Mouse (Mus musculus): Measurements from ENCODE around the gene Ctdsp1. TPM values are rescaled to one million over a fixed set of nuclear protein-coding genes. Genes with fewer than 3 reads are reported as not detected.

Ctdsp1 gene
- total RNA-seq, 2 experiments from 2014 or later = 22.8 to 30.7 TPM

GRCm38 (mm10) chr1:74435563-74435962 lies 44.3 kb downstream of the Ctdsp1 start:
- no peak for ATAC-seq (replicated peaks; ENCODE audit: low FRiP score, poor library complexity, severe bottlenecking)

GRCm38 (mm10) chr1:74437702-74438427 lies 46.6 kb downstream of the Ctdsp1 start:
- no peak for ATAC-seq (replicated peaks; ENCODE audit: low FRiP score, poor library complexity, severe bottlenecking)

- ATAC-seq (replicated peaks; ENCODE audit: low FRiP score, poor library complexity, severe bottlenecking) = no peak
Measured at GRCm38 (mm10) chr1:74439166-74439876, 48.0 kb downstream of the Ctdsp1 start.

- no peak for ATAC-seq (replicated peaks; ENCODE audit: low FRiP score, poor library complexity, severe bottlenecking)
Measured at GRCm38 (mm10) chr1:74444538-74444937, 53.2 kb downstream of the Ctdsp1 start.

Other genes with a start within 250 kb of the Ctdsp1 start
- gene Cxcr2, start 237.5 kb upstream of the Ctdsp1 start, total RNA-seq (2015; ENCODE audit: low replicate concordance) = 19.2 and 25.7 TPM in 2 replicates
- 23.0 and 24.7 TPM in 2 replicates for gene Cxcr2, start 237.5 kb upstream of the Ctdsp1 start, total RNA-seq (2017; ENCODE audit: low replicate concordance)
- gene Cxcr1, start 196.9 kb upstream of the Ctdsp1 start, total RNA-seq (2015; ENCODE audit: low replicate concordance) = not detected in 2 replicates
- not detected in 2 replicates for gene Cxcr1, start 196.9 kb upstream of the Ctdsp1 start, total RNA-seq (2017; ENCODE audit: low replicate concordance)
- gene Arpc2, start 155.4 kb upstream of the Ctdsp1 start, total RNA-seq (2015; ENCODE audit: low replicate concordance) = 283 and 297 TPM in 2 replicates
- gene Arpc2, start 155.4 kb upstream of the Ctdsp1 start, total RNA-seq (2017; ENCODE audit: low replicate concordance) = 147 and 152 TPM in 2 replicates
- gene Gpbar1, start 113.0 kb upstream of the Ctdsp1 start, total RNA-seq (2015; ENCODE audit: low replicate concordance) = not detected in 2 replicates
- gene Gpbar1, start 113.0 kb upstream of the Ctdsp1 start, total RNA-seq (2017; ENCODE audit: low replicate concordance) = not detected in 2 replicates
- 4.6 and 10.4 TPM in 2 replicates for gene Aamp, start 106.8 kb upstream of the Ctdsp1 start, total RNA-seq (2015; ENCODE audit: low replicate concordance)
- 15.3 and 27.6 TPM in 2 replicates for gene Aamp, start 106.8 kb upstream of the Ctdsp1 start, total RNA-seq (2017; ENCODE audit: low replicate concordance)
- 7.1 and 17.7 TPM in 2 replicates for gene Pnkd, start 106.6 kb upstream of the Ctdsp1 start, total RNA-seq (2015; ENCODE audit: low replicate concordance)
- 2.4 TPM in 1 of 2 replicates, not detected in the other for gene Pnkd, start 106.6 kb upstream of the Ctdsp1 start, total RNA-seq (2017; ENCODE audit: low replicate concordance)
- gene Tmbim1, start 85.9 kb upstream of the Ctdsp1 start, total RNA-seq (2015; ENCODE audit: low replicate concordance) = 2.1 and 4.2 TPM in 2 replicates
- 1.9 and 2.6 TPM in 2 replicates for gene Tmbim1, start 85.9 kb upstream of the Ctdsp1 start, total RNA-seq (2017; ENCODE audit: low replicate concordance)
- gene Catip, start 29.4 kb upstream of the Ctdsp1 start, total RNA-seq (2015; ENCODE audit: low replicate concordance) = not detected in 2 replicates
- gene Catip, start 29.4 kb upstream of the Ctdsp1 start, total RNA-seq (2017; ENCODE audit: low replicate concordance) = not detected in 2 replicates
- 20.2 and 37.0 TPM in 2 replicates for gene Slc11a1, start 16.3 kb upstream of the Ctdsp1 start, total RNA-seq (2015; ENCODE audit: low replicate concordance)
- 3.0 and 12.7 TPM in 2 replicates for gene Slc11a1, start 16.3 kb upstream of the Ctdsp1 start, total RNA-seq (2017; ENCODE audit: low replicate concordance)
- not detected in 2 replicates for gene Vil1, start 17.9 kb downstream of the Ctdsp1 start, total RNA-seq (2015; ENCODE audit: low replicate concordance)
- gene Vil1, start 17.9 kb downstream of the Ctdsp1 start, total RNA-seq (2017; ENCODE audit: low replicate concordance) = not detected in 2 replicates
- gene Cnot9, start 114.5 kb downstream of the Ctdsp1 start, total RNA-seq (2015; ENCODE audit: low replicate concordance) = 12.1 and 15.4 TPM in 2 replicates
- 15.9 and 28.2 TPM in 2 replicates for gene Cnot9, start 114.5 kb downstream of the Ctdsp1 start, total RNA-seq (2017; ENCODE audit: low replicate concordance)
- not detected in 2 replicates for gene Plcd4, start 151.4 kb downstream of the Ctdsp1 start, total RNA-seq (2015; ENCODE audit: low replicate concordance)
- 1.4 TPM in 1 of 2 replicates, not detected in the other for gene Plcd4, start 151.4 kb downstream of the Ctdsp1 start, total RNA-seq (2017; ENCODE audit: low replicate concordance)
- 7.1 and 9.8 TPM in 2 replicates for gene Usp37, start 152.8 kb downstream of the Ctdsp1 start, total RNA-seq (2015; ENCODE audit: low replicate concordance)
- 12.4 and 28.7 TPM in 2 replicates for gene Usp37, start 152.8 kb downstream of the Ctdsp1 start, total RNA-seq (2017; ENCODE audit: low replicate concordance)
- 4.6 and 5.2 TPM in 2 replicates for gene Zfp142, start 196.7 kb downstream of the Ctdsp1 start, total RNA-seq (2015; ENCODE audit: low replicate concordance)
- gene Zfp142, start 196.7 kb downstream of the Ctdsp1 start, total RNA-seq (2017; ENCODE audit: low replicate concordance) = 2.8 and 4.7 TPM in 2 replicates
- 0.77 and 1.5 TPM in 2 replicates for gene Bcs1l, start 196.8 kb downstream of the Ctdsp1 start, total RNA-seq (2015; ENCODE audit: low replicate concordance)
- gene Bcs1l, start 196.8 kb downstream of the Ctdsp1 start, total RNA-seq (2017; ENCODE audit: low replicate concordance) = 0.51 and 2.4 TPM in 2 replicates
- 4.4 and 8.4 TPM in 2 replicates for gene Rnf25, start 209.9 kb downstream of the Ctdsp1 start, total RNA-seq (2015; ENCODE audit: low replicate concordance)
- gene Rnf25, start 209.9 kb downstream of the Ctdsp1 start, total RNA-seq (2017; ENCODE audit: low replicate concordance) = 3.5 and 18.1 TPM in 2 replicates
- not detected in 2 replicates for gene Stk36, start 209.9 kb downstream of the Ctdsp1 start, total RNA-seq (2015; ENCODE audit: low replicate concordance)
- gene Stk36, start 209.9 kb downstream of the Ctdsp1 start, total RNA-seq (2017; ENCODE audit: low replicate concordance) = 0.42 TPM in 1 of 2 replicates, not detected in the other

Measured in erythroblast, adult 5-6 weeks (primary cell).